Mouse (Mus musculus) heart, adult 8-10 months (tissue): ENCODE measurements around the gene Ykt6. TPM values are rescaled to one million over a fixed set of nuclear protein-coding genes. Genes with fewer than 3 reads are reported as not detected.

Experiments used
- total RNA-seq, 4 experiments: library from RNA; stranded (reverse); gene quantifications; 2 replicates each; pipeline ENCODE4 v1.2.4; 2022

The Ykt6 gene
- total RNA-seq, 4 experiments from 2014 or later = 54.8 to 67.3 (median 62.1) TPM

Other genes starting within 250 kb of the Ykt6 start
- 100 to 1,000 TPM; 148 to 162 (median 150) TPM for gene Mrps24, start 240.0 kb upstream of the Ykt6 start, total RNA-seq
- 10 to 100 TPM; 57.3 to 69.8 (median 58.6) TPM for gene Urgcp, start 193.3 kb upstream of the Ykt6 start, total RNA-seq
- 10 to 100 TPM; 26.4 to 33.1 (median 28.8) TPM for gene Dbnl, start 167.2 kb upstream of the Ykt6 start, total RNA-seq
- gene Pgam2, start 152.0 kb upstream of the Ykt6 start, total RNA-seq = 1,000 to 10,000 TPM in 2 of 4 experiments, 100 to 1,000 TPM in 2; 838 to 1,132 (median 977) TPM
- gene Polm, start 117.7 kb upstream of the Ykt6 start, total RNA-seq = 1 to 10 TPM; 1.8 to 3.3 (median 2.8) TPM
- 10 to 100 TPM; 14.9 to 28.0 (median 19.4) TPM for gene Aebp1, start 93.7 kb upstream of the Ykt6 start, total RNA-seq
- gene Pold2, start 77.4 kb upstream of the Ykt6 start, total RNA-seq = 10 to 100 TPM; 33.1 to 50.4 (median 39.8) TPM
- gene Myl7, start 56.9 kb upstream of the Ykt6 start, total RNA-seq = 100 to 1,000 TPM; 455 to 787 (median 725) TPM
- 10 to 100 TPM; 15.2 to 30.8 (median 18.1) TPM for gene Gck, start 5.6 kb upstream of the Ykt6 start, total RNA-seq
- 10 to 100 TPM in 2 of 4 experiments, 1 to 10 TPM in 2; 6.5 to 14.8 (median 10.1) TPM for gene Camk2b, start 110.7 kb downstream of the Ykt6 start, total RNA-seq
- not detected for gene A730071L15Rik, start 244.3 kb downstream of the Ykt6 start, total RNA-seq
- 10 to 100 TPM; 64.5 to 75.3 (median 71.5) TPM for gene Nudcd3, start 244.7 kb downstream of the Ykt6 start, total RNA-seq